Mouse (Mus musculus) liver, embryonic 14.5 days (tissue): ENCODE measurements around the gene Ccdc191.

ENCODE experiments used
- CTCF ChIP-seq: IDR thresholded peaks from 2 replicates; pipeline ENCODE4 v1.5.1; 2016; ENCODE audit warnings: antibody characterized with exemption, low read depth, control low read depth
- EP300 ChIP-seq: IDR thresholded peaks from 2 replicates; pipeline ENCODE4 v1.6.1; 2016; ENCODE audit warnings: antibody characterized with exemption, low read depth

- no peak for TF ChIP-seq CTCF
- TF ChIP-seq EP300: no peak
Measured at GRCm38 (mm10) chr16:43963780-43964179, 74.2 kb downstream of the Ccdc191 start.
